Mouse (Mus musculus) adrenal gland, postnatal 14 days (tissue): ENCODE data around the gene Trp53inp2. TPM values are rescaled to one million over a fixed set of nuclear protein-coding genes. Genes with fewer than 3 reads are reported as not detected.

ENCODE experiments used
- DNase-seq: peaks from one replicate; pipeline ENCODE4 v3.0.0; 2021; ENCODE audit warnings: mixed read lengths
- microRNA-seq, 2 experiments: library from miRNA; unstranded; fragments of <30 nt; microRNA quantifications; one replicate each; pipeline ENCODE4 v1.2.0; 2021
- total RNA-seq: library from RNA; stranded (reverse); gene quantifications from 2 replicates; pipeline ENCODE4 v1.2.3, GENCODE M21; 2021

Trp53inp2 gene
- total RNA-seq, 1 experiment from 2014 or later: 345 TPM

GRCm38 (mm10) chr2:155382791-155383438 lies 2.1 kb downstream of the Trp53inp2 start:
- DNase-seq: peak; percentile 69

GRCm38 (mm10) chr2:155385090-155385489 lies 4.2 kb downstream of the Trp53inp2 start:
- peak; percentile 93 for DNase-seq

- DNase-seq: no peak
These were observed 5.1 kb downstream of the Trp53inp2 start for GRCm38 (mm10) chr2:155385731-155386533.

GRCm38 (mm10) chr2:155386534-155386899 lies 5.7 kb downstream of the Trp53inp2 start:
- peak; percentile 50 for DNase-seq

GRCm38 (mm10) chr2:155387052-155387451 lies 6.2 kb downstream of the Trp53inp2 start:
- no peak for DNase-seq

- peak; percentile 47 for DNase-seq
These were observed 7.7 kb downstream of the Trp53inp2 start for GRCm38 (mm10) chr2:155388573-155388972.

- no peak for DNase-seq
These were observed 13.7 kb downstream of the Trp53inp2 start for GRCm38 (mm10) chr2:155394586-155394985.

GRCm38 (mm10) chr2:155400276-155400675 lies 19.4 kb downstream of the Trp53inp2 start:
- no peak for DNase-seq

GRCm38 (mm10) chr2:155401926-155402325 lies 21.1 kb downstream of the Trp53inp2 start:
- DNase-seq: no peak

- no peak for DNase-seq
These were observed 23.8 kb downstream of the Trp53inp2 start for GRCm38 (mm10) chr2:155404635-155405034.

- DNase-seq: no peak
These were observed 40.1 kb downstream of the Trp53inp2 start for GRCm38 (mm10) chr2:155420911-155421310.

- peak; percentile 27 for DNase-seq
These were observed 55.6 kb downstream of the Trp53inp2 start for GRCm38 (mm10) chr2:155436445-155436844.

Small RNA genes within 50 kb of the gene (microRNA-seq; reads per million reads assigned to microRNA genes)
- gene Mir695: 0 reads per million in 2 experiments

Other genes starting within 250 kb of the Trp53inp2 start
- gene Itch, start 247.6 kb upstream of the Trp53inp2 start, total RNA-seq: 49.8 and 51.3 TPM in 2 replicates
- 357 and 369 TPM in 2 replicates for gene Dynlrb1, start 144.5 kb upstream of the Trp53inp2 start, total RNA-seq
- 575 and 582 TPM in 2 replicates for gene Map1lc3a, start 104.8 kb upstream of the Trp53inp2 start, total RNA-seq
- gene Pigu, start 23.6 kb upstream of the Trp53inp2 start, total RNA-seq: 28.2 and 36.1 TPM in 2 replicates
- 39.5 and 43.5 TPM in 2 replicates for gene Ncoa6, start 92.8 kb downstream of the Trp53inp2 start, total RNA-seq
- 30.1 and 34.5 TPM in 2 replicates for gene Acss2, start 136.9 kb downstream of the Trp53inp2 start, total RNA-seq
- gene Ggt7, start 137.2 kb downstream of the Trp53inp2 start, total RNA-seq: 3.8 and 6.7 TPM in 2 replicates
- gene Gss, start 211.8 kb downstream of the Trp53inp2 start, total RNA-seq: 46.6 and 48.4 TPM in 2 replicates
- 0.08 and 0.74 TPM in 2 replicates for gene Myh7b, start 230.2 kb downstream of the Trp53inp2 start, total RNA-seq